Mouse (Mus musculus) stomach, adult 2 months (tissue): ENCODE data around the gene Kcne2. TPM values are rescaled to one million over a fixed set of nuclear protein-coding genes. Genes with fewer than 3 reads are reported as not detected.

Experiments
- polyA plus RNA-seq: library from polyadenylated mRNA; depleted of rRNA; stranded (reverse); fragments of >200 nt; gene quantifications from 2 replicates; pipeline ENCODE4 v1.2.3, GENCODE M21; 2012; rRNA removed

Kcne2 gene
- polyA plus RNA-seq = 7.5 and 11.4 TPM in 2 replicates

DNA sequence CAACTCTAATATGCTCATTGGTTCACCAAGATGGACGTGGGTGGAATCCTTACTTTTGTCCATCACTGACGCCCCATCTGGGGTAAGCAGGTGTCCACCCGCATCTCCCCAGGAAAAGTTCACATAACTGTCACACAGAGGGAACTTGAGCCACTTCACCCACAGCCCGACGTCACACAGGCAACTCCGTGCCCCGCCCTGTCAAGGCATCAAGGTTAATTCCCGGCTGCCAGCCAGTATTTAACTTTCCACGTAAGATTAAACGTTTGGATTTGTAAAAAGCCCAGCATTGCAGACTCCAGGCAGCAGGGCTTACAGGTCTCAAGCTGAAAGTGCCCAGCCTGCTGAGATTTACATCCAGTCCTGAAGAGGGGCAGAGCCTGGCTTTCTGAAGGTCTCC is at the start of gene Kcne2:
Kcne2 (plus strand) TSS at position 289 of the 400 bp plus-strand sequence.

GRCm38 (mm10) chr16:92300649-92301411 is 8.6 kb downstream of the Kcne2 start, which contains the start of gene Smim11:
Smim11 (plus strand) TSS chr16:92301286.

GRCm38 (mm10) chr16:92321341-92321740 is 29.2 kb downstream of the Kcne2 start, which contains the start of gene Fam243:
Fam243 (minus strand) TSS chr16:92321441.

Other genes with a start within 250 kb of the Kcne2 start
- gene Mrps6, start 234.1 kb upstream of the Kcne2 start, polyA plus RNA-seq = 7.6 and 14.1 TPM in 2 replicates
- not detected in 2 replicates for gene Gm49711, start 234.1 kb upstream of the Kcne2 start, polyA plus RNA-seq
- 0.09 and 0.18 TPM in 2 replicates for gene Slc5a3, start 234.1 kb upstream of the Kcne2 start, polyA plus RNA-seq
- 27.6 and 29.1 TPM in 2 replicates for gene Smim11, start 8.9 kb downstream of the Kcne2 start, polyA plus RNA-seq
- gene Fam243, start 29.1 kb downstream of the Kcne2 start, polyA plus RNA-seq = not detected in 2 replicates
- 8.0 and 15.7 TPM in 2 replicates for gene Kcne1, start 67.1 kb downstream of the Kcne2 start, polyA plus RNA-seq
- 6.5 and 9.1 TPM in 2 replicates for gene Rcan1, start 178.5 kb downstream of the Kcne2 start, polyA plus RNA-seq
- gene Clic6, start 193.3 kb downstream of the Kcne2 start, polyA plus RNA-seq = 23.1 and 24.2 TPM in 2 replicates